Mouse (Mus musculus) midbrain, embryonic 13.5 days (tissue): ENCODE data around the gene Fancc. TPM values are rescaled to one million over a fixed set of nuclear protein-coding genes. Genes with fewer than 3 reads are reported as not detected.
A peak's percentile ranks its signal among the peaks of the same experiment; 100 is the strongest.

Experiments used
- ATAC-seq: fragments of 200-750 bp; cut with Nextera tagmentation; 2 replicates; pipeline ENCODE4 v1.8.0; 2017; ENCODE audit warnings: mild to moderate bottlenecking, moderate TSS enrichment, moderate library complexity
- H3K27ac ChIP-seq: fragments of 300-500 bp; sonication (generic); 2 replicates; pipeline ENCODE4 v1.5.1; 2015; ENCODE audit warnings: inconsistent platforms, mild to moderate bottlenecking, moderate library complexity
- H3K27me3 ChIP-seq: fragments of 300-500 bp; sonication (generic); 2 replicates; pipeline ENCODE4 v1.6.1; 2015; ENCODE audit warnings: mild to moderate bottlenecking, inconsistent platforms
- H3K36me3 ChIP-seq: fragments of 300-500 bp; sonication (generic); 2 replicates; pipeline ENCODE4 v1.6.1; 2015; ENCODE audit warnings: mild to moderate bottlenecking, inconsistent platforms
- H3K4me1 ChIP-seq: fragments of 300-500 bp; sonication (generic); replicated peaks from 2 replicates; pipeline ENCODE4 v1.6.1; 2015; ENCODE audit warnings: inconsistent platforms
- H3K4me2 ChIP-seq: fragments of 300-500 bp; sonication (generic); replicated peaks from 2 replicates; pipeline ENCODE4 v1.6.1; 2015; ENCODE audit warnings: moderate library complexity, mild to moderate bottlenecking, inconsistent platforms
- H3K4me3 ChIP-seq: fragments of 300-500 bp; sonication (generic); replicated peaks from 2 replicates; pipeline ENCODE4 v1.5.1; 2015; ENCODE audit warnings: mild to moderate bottlenecking, inconsistent platforms
- H3K9ac ChIP-seq: fragments of 300-500 bp; sonication (generic); replicated peaks from 2 replicates; pipeline ENCODE4 v1.6.1; 2015; ENCODE audit warnings: mild to moderate bottlenecking, inconsistent platforms
- H3K9me3 ChIP-seq: fragments of 300-500 bp; sonication (generic); 2 replicates; pipeline ENCODE4 v1.6.1; 2016; ENCODE audit warnings: mild to moderate bottlenecking, inconsistent platforms
- WGBS: fragments of 180-500 bp; shearing (Covaris S2); methylation state at CpG from one replicate; pipeline ENCODE4 v1.1.7; 2015; 5-methylcytosine and 5-hydroxymethylcytosine counted together
- polyA plus RNA-seq: library from polyadenylated mRNA; unstranded; fragments of >200 nt; fragmentation: Nextera tagmentation; extraction: Ambion mirVana; gene quantifications from 2 replicates; pipeline ENCODE4 v1.2.1, GENCODE M21; 2015

Gene Fancc
- polyA plus RNA-seq, 1 experiment from 2014 or later: 19.7 TPM

DNA sequence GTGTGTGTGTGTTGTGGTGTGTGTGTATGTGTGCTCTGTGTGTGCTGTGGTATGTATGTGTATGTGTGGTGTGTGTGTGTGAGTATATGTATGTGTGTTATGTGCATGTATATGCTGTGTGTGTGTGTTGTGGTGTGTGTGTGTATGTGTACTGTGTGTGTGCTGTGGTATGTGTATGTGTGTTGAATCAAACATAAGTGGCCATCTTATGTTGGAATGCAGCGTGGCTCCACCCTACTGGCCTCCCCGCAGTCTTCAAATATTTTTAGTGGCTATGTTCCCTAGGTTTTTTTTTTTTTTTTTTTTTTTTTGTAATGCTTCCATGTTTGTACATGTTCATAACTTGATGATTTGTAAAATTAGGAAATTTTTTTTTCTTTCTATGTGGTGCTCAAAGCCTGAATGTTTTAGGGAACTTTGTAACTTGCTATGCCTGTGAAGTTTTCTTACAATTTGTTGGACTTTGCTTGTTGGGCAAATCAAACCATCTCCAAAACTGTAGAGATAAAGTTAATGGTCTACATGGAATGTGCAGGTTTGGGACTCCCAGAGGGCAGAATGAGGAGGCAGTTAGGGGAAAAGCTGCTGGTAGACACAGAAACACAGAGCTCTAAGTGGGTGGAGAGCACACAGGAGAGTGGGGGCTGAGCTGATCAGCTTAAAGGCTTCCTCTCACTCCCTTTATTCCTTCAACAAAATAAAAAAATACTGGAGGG lies 244.6 kb downstream of the Fancc start:
- ATAC-seq: no peak
- no peak overlapping the region for H3K4me2 ChIP-seq
- H3K4me3 ChIP-seq: no peak overlapping the region
- H3K36me3 ChIP-seq: peaks cover 8% of the 10 kb centered on the region; the same call in 1 of the 2 replicates
- H3K4me1 ChIP-seq: no peaks in the 10 kb centered on the region; the same call in 1 of the 2 replicates
- H3K9me3 ChIP-seq: no peaks in the 10 kb centered on the region
- no peak overlapping the region for H3K9ac ChIP-seq
- no peak overlapping the region for H3K27ac ChIP-seq
- 98% methylated on average over 2 of the region's 2 CpGs for WGBS
- H3K27me3 ChIP-seq: no peaks in the 10 kb centered on the region

DNA sequence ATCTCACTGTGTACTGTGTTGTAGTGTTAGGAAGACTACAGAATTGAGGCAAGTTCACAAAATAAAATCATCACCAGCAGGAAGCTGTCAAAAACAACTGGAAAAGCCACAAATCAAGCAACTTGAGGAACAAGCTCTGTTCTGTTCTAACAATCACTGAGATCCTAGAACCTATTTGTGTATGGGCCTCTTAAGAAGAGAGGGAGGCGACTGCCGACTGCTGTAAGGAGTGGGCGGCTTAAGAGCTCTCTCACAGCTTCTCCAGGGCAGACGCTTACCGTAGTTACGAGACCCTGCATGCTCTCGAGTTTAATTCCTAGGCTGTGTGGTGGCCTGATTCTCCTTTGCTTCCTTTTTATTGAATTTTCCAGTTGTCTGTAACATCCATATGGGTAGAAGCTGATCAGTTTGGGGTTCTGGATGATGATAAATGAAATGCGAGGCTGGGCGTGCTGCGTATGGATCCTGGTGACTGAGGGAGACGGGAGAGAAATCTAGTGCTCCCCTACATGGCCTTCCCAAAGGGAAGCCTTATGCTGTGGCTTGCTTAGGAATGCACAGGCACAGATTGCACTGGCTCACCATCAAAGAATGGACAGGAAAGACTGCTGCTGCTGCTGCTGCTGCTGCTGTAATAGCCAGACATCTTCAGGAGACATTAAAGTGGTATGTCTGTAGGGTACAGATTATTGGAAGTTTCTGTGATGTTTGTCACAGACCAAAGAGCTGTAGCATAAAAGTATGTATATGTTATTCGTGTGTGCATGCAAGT lies 245.8 kb downstream of the Fancc start:
- no peak overlapping the region for H3K4me3 ChIP-seq
- no peaks in the 10 kb centered on the region for H3K9me3 ChIP-seq
- ATAC-seq: peak; percentile 34; the same call in 1 of the 2 replicates
- no peak overlapping the region for H3K4me2 ChIP-seq
- H3K4me1 ChIP-seq: no peaks in the 10 kb centered on the region; the same call in 1 of the 2 replicates
- WGBS: 63% methylated on average over 12 of the region's 12 CpGs
- H3K9ac ChIP-seq: no peak overlapping the region
- no peaks in the 10 kb centered on the region for H3K27me3 ChIP-seq
- H3K27ac ChIP-seq: no peak overlapping the region
- H3K36me3 ChIP-seq: 0 out of 2 replicates have a peak, but pooled peaks cover 2% of the 10 kb centered on the region

DNA sequence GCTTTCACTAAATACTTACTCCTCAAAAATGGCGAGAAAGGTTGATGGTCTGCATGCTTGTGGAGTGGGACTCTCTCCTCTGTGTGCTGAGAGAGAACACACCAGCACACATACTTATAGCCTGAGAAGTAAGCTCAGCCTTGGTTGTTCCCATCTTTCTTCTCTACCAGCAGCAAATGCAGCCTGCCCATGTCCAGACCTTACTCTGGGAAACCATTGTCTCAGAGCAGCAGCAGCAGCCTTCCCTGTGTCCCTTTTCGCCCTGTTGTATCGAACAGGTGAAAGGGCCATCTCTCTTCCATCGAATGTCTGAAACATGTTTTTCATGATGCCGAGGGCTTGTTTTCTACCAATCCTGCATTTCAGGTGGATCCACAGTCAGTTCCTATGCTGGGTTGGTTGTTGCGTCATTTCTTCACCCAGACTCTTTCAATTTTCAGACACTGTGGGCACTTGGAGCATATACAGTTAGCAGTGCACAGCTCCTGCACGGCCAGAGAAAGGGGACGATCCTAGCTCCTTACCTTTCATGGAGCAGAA lies 246.6 kb downstream of the Fancc start:
- Histone ChIP-seq H3K36me3 (0 out of 2 replicates have a peak, but pooled peaks cover 2% of the 10 kb centered on the region), H3K4me1 (peaks cover under 1% of the 10 kb centered on the region; the same call in 1 of the 2 replicates), H3K27ac (no peak overlapping the region), H3K9me3 (no peaks in the 10 kb centered on the region), H3K4me2 (no peak overlapping the region), H3K9ac (no peak overlapping the region), H3K27me3 (no peaks in the 10 kb centered on the region), H3K4me3 (no peak overlapping the region)
- no peak for ATAC-seq
- 92% methylated on average over 8 of the region's 8 CpGs for WGBS

DNA sequence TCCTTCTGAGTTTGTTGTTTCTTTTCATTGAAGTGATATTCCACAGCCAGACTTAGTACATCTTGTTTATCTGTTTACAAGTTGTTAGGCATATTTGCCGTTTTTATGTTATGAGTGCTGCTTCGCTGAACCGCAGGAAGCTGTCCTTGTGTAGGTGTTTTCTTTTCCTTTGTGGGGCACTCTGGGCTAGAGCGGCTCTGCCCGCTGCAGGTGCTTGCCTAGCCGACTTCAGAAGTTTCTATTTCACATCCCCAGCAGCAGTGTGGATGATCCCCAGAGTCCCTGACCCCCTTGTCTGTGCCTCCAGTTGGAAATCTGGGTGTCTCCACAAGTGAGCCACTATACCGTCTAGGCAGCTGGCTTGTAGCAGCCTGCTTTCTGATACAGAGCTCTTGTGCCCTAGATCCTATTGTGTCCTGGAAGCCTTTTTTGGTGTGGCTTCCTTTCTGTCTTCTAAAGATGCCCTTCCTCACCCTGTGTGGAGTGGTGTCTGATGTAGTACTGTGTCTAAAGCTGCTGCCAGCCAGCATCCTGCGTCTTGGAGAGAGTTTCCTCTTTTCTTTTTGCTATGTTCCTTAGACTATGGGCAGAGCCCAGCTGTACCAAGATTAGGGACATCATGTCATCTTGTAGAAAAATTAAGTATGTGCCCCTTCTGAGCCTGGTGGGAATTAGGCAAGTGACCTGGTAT lies 247.2 kb downstream of the Fancc start:
- H3K36me3 ChIP-seq: 0 out of 2 replicates have a peak, but pooled peaks cover 2% of the 10 kb centered on the region
- 84% methylated on average over 8 of the region's 8 CpGs for WGBS
- no peaks in the 10 kb centered on the region for H3K9me3 ChIP-seq
- no peak overlapping the region for H3K4me3 ChIP-seq
- H3K27ac ChIP-seq: no peak overlapping the region
- H3K9ac ChIP-seq: no peak overlapping the region
- H3K4me1 ChIP-seq: peaks cover 4% of the 10 kb centered on the region; the same call in 1 of the 2 replicates
- H3K27me3 ChIP-seq: no peaks in the 10 kb centered on the region
- ATAC-seq: no peak
- no peak overlapping the region for H3K4me2 ChIP-seq

DNA sequence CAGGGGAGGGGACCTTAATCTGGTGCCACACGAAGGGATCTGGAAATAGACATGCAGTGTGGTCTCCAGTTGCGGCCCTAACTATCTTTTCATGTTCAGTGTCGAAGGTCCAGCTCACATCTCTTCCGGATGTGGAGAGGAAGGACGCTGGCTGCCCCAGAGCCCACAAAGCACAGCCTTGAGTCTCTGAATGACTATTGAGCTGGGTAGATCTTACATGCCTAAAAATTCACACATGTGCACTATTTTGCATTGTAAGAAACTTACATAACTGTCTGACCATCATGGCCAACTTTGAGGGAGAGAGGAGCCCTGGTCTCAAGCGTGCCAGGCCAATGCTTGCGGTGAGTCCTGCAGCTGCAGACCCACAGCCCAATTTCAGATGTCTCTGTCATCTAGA lies 247.9 kb downstream of the Fancc start:
- Histone ChIP-seq H3K4me1 (peaks cover 10% of the 10 kb centered on the region; the same call in 1 of the 2 replicates), H3K4me2 (no peak overlapping the region), H3K36me3 (no peaks in the 10 kb centered on the region), H3K27ac (no peak overlapping the region), H3K9ac (no peak overlapping the region), H3K27me3 (no peaks in the 10 kb centered on the region), H3K9me3 (no peaks in the 10 kb centered on the region), H3K4me3 (no peak overlapping the region)
- 93% methylated on average over 7 of the region's 7 CpGs for WGBS
- ATAC-seq: no peak

DNA sequence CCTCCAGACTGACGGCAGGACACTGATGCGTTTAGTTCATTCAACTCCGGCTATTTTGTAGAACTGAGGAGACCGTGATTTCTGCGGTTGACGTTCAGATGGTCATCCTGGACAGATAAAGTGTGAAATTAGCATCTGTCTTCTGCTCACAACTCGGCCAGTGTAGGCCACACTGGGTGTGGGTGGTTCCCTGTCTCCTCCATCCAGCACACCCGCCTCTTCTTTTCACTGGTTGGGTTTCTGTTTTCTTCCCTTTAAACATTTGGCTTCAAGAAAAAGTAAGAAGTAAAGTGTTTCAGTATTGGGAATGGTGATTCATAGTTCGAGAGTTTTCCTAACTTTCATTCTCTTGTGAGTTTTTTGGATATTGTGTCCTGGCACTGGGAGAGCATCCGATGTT lies 248.8 kb downstream of the Fancc start:
- Histone ChIP-seq H3K4me3 (no peak overlapping the region), H3K4me2 (no peak overlapping the region), H3K27ac (no peak overlapping the region), H3K9me3 (no peaks in the 10 kb centered on the region), H3K4me1 (peaks cover 14% of the 10 kb centered on the region; the same call in 1 of the 2 replicates), H3K27me3 (no peaks in the 10 kb centered on the region), H3K36me3 (no peaks in the 10 kb centered on the region), H3K9ac (no peak overlapping the region)
- no peak for ATAC-seq
- WGBS: 92% methylated on average over 10 of the region's 10 CpGs

DNA sequence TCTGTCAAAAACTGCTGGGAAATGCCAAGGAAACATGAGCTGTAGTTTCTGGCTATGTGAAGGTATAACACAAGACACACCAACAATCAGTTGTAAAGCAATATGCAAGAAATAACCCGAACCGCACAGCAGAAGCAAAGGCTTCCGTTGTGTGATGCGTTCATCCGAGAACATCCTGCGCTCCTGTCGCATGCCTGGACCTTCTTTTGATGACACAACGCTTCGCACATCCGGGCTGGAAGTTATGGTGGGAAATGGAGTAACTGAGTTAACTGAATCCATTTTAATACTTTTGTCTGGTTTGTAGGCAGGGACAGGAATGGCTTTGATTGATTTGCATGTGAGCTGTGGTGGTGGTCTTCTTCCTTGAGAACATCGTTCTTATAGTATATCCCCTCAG lies 249.4 kb downstream of the Fancc start:
- no peak overlapping the region for H3K27ac ChIP-seq
- H3K4me2 ChIP-seq: no peak overlapping the region
- H3K27me3 ChIP-seq: no peaks in the 10 kb centered on the region
- ATAC-seq: no peak
- H3K9me3 ChIP-seq: no peaks in the 10 kb centered on the region
- no peaks in the 10 kb centered on the region for H3K36me3 ChIP-seq
- WGBS: 96% methylated on average over 11 of the region's 11 CpGs
- peaks cover 14% of the 10 kb centered on the region; the same call in 1 of the 2 replicates for H3K4me1 ChIP-seq
- no peak overlapping the region for H3K9ac ChIP-seq
- no peak overlapping the region for H3K4me3 ChIP-seq

DNA sequence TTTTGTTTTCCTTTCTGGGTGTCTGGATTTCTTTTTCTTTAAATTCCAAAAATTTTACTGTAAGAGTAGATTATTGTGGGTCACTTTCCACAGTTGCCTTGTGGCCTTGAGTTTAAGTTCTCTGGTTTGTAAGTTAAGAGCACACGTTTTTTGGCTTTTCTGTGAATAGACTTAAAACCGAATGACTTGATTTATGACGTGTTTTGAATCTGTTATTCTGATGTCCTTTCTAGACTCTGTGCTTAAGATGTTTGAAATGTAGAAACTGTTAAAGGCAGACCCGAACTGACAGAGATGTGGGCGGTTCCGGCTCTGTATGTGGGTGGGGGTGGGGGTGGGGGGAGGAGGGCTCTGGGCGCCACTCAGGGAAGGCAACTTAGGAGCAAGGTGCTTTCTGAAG lies 250.0 kb downstream of the Fancc start:
- WGBS: 84% methylated on average over 7 of the region's 7 CpGs

DNA sequence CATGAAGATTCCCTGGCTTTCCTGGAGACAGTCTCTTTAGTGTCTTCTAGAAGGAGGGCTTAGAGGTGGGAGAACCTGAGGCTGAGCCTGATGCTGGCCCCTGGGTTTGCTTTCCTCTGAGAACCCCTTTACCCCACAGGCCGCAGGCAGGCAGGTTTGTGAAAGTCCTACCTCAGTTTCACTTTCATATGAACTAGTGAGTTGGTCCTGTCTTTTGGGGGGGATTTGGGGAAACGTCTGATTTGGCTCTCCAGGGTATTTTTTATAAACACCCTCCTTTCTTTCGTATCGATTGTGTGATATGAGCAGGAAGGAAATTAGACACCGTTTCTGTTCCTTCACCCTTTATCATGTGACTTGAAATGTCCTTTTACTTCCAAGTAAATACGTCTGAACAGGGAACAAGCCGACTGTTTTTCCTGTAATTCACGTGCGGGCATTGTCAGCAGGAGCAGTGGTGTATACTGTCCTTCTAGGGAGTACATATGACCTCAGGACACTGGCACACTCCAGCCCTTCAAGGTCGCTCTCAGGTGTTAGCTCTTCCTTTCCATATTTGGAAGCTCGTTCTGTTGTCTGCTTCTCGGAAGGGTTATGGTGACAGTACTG lies 250.6 kb downstream of the Fancc start:
- no peaks in the 10 kb centered on the region for H3K27me3 ChIP-seq
- ATAC-seq: no peak
- H3K9me3 ChIP-seq: no peaks in the 10 kb centered on the region
- H3K4me3 ChIP-seq: no peak overlapping the region
- no peak overlapping the region for H3K9ac ChIP-seq
- peaks cover 19% of the 10 kb centered on the region; the same call in 1 of the 2 replicates for H3K4me1 ChIP-seq
- no peaks in the 10 kb centered on the region for H3K36me3 ChIP-seq
- no peak overlapping the region for H3K27ac ChIP-seq
- no peak overlapping the region for H3K4me2 ChIP-seq
- 87% methylated on average over 12 of the region's 12 CpGs for WGBS

More for the DNA sequence above, 250.0 kb downstream of the Fancc start:
- no peak overlapping the region for H3K9ac ChIP-seq
- H3K36me3 ChIP-seq: no peaks in the 10 kb centered on the region
- no peak overlapping the region for H3K4me3 ChIP-seq
- H3K27ac ChIP-seq: no peak overlapping the region
- no peak overlapping the region for H3K4me2 ChIP-seq
- no peaks in the 10 kb centered on the region for H3K9me3 ChIP-seq
- H3K4me1 ChIP-seq: peaks cover 14% of the 10 kb centered on the region; the same call in 1 of the 2 replicates
- no peak for ATAC-seq
- H3K27me3 ChIP-seq: no peaks in the 10 kb centered on the region

DNA sequence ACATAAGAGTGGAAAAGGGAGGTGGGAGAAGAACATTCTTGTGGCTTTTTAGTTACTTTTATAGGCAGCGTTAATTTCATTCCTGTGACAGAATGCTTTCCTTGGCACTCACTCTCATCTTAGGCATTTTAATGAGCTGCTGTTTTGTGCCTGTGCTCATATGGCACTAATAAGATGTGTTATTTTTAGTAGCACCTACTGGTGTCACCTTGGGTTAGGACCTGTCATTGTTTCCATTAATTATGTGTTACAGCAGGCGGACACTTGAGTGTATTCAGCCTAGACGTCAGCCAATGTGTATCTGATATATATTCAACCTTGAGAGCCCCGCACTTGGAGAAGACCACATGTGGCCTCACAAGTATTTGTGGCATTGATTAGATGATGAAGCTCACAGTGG lies 251.3 kb downstream of the Fancc start:
- no peaks in the 10 kb centered on the region for H3K27me3 ChIP-seq
- peaks cover 23% of the 10 kb centered on the region for H3K4me1 ChIP-seq
- WGBS: 67% methylated on average over 4 of the region's 4 CpGs
- H3K36me3 ChIP-seq: no peaks in the 10 kb centered on the region
- ATAC-seq: no peak
- no peak overlapping the region for H3K9ac ChIP-seq
- H3K4me2 ChIP-seq: no peak overlapping the region
- no peaks in the 10 kb centered on the region for H3K9me3 ChIP-seq
- H3K4me3 ChIP-seq: no peak overlapping the region
- no peak overlapping the region for H3K27ac ChIP-seq

DNA sequence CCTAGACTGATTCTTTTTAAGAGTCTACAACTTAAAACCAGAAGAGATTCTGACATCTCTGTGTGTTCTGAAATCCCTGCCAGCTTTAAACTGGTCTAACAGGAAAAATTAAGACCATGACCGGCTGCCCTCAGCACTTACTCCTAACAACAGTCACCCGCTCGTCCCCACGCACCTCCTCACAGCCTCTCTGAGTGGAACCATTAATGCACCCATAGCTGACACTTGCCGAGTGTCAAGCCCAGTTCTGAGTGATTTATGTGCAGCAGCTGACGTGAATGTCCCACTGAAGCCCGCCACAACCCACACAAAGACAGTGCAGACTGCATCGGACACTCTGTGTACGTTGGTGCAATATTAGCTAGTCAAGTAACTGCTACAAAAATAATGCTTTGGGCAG lies 251.9 kb downstream of the Fancc start:
- H3K4me1 ChIP-seq: peaks cover 29% of the 10 kb centered on the region
- no peaks in the 10 kb centered on the region for H3K9me3 ChIP-seq
- no peak overlapping the region for H3K27ac ChIP-seq
- no peak for ATAC-seq
- H3K4me3 ChIP-seq: no peak overlapping the region
- H3K36me3 ChIP-seq: no peaks in the 10 kb centered on the region
- H3K27me3 ChIP-seq: no peaks in the 10 kb centered on the region
- no peak overlapping the region for H3K9ac ChIP-seq
- WGBS: 73% methylated on average over 9 of the region's 9 CpGs
- no peak overlapping the region for H3K4me2 ChIP-seq
